Mouse (Mus musculus) MEL (cell line): ENCODE measurements around the gene Hps4. TPM values are rescaled to one million over a fixed set of nuclear protein-coding genes. Genes with fewer than 3 reads are reported as not detected.
"Not testable (repeated sequence)": the region's sequence is repeated elsewhere in the genome, so short reads cannot be mapped to it uniquely, and the experiment has no call there.

ENCODE experiments used
- DNase-seq: peaks from one replicate; pipeline ENCODE4 v3.0.0; 2011; ENCODE audit warnings: low read depth, low spot score
- H3K27ac ChIP-seq: 2 replicates; pipeline ENCODE4 v1.5.1; 2012; ENCODE audit warnings: low read depth, mild to moderate bottlenecking, control low read depth, low read length, moderate library complexity; ENCODE audit not compliant: control insufficient read depth
- H3K27me3 ChIP-seq, 2 experiments: fragments of 150-350 bp in 1 of 2; sonication (generic) in 1 of 2; 2 replicates each; pipeline ENCODE4 v1.6.1; 2012; ENCODE audit warnings: low read length in 2 of 2, mild to moderate bottlenecking in 2 of 2, improper control_type of control experiment in 1 of 2, moderate library complexity in 1 of 2; ENCODE audit not compliant: insufficient read depth in 2 of 2, control insufficient read depth in 1 of 2
- H3K36me3 ChIP-seq, 2 experiments: 2 replicates each; pipeline ENCODE4 v1.6.1; 2012 to 2014; ENCODE audit warnings: low read length in 2 of 2, improper control_type of control experiment in 1 of 2, inconsistent platforms in 1 of 2, mild to moderate bottlenecking in 1 of 2; ENCODE audit not compliant: insufficient read depth in 2 of 2, control insufficient read depth in 1 of 2
- H3K4me1 ChIP-seq, 2 experiments: fragments of 150-350 bp in 1 of 2; sonication (generic) in 1 of 2; 2 replicates each; pipeline ENCODE4 v1.6.1; 2012; ENCODE audit warnings: low read length in 2 of 2, improper control_type of control experiment in 1 of 2, mild to moderate bottlenecking in 1 of 2; ENCODE audit not compliant: insufficient read depth in 2 of 2, control insufficient read depth in 1 of 2
- H3K4me3 ChIP-seq, 2 experiments: fragments of 150-350 bp in 1 of 2; sonication (generic) in 1 of 2; 2 replicates each; pipeline ENCODE4 v1.5.1; 2012; ENCODE audit warnings: low read depth in 2 of 2, low read length in 2 of 2, mild to moderate bottlenecking in 2 of 2, moderate library complexity in 2 of 2, control low read depth in 1 of 2, improper control_type of control experiment in 1 of 2; ENCODE audit not compliant: control insufficient read depth in 1 of 2, insufficient read depth in 1 of 2
- H3K79me2 ChIP-seq: 2 replicates; pipeline ENCODE4 v1.6.1; 2012; ENCODE audit warnings: mild to moderate bottlenecking, low read length, moderate library complexity; ENCODE audit not compliant: control insufficient read depth, poor library complexity, insufficient read depth
- H3K9ac ChIP-seq: 2 replicates; pipeline ENCODE4 v1.6.1; 2012; ENCODE audit warnings: low read depth, mild to moderate bottlenecking, control low read depth, low read length, moderate library complexity; ENCODE audit not compliant: control insufficient read depth, poor library complexity, severe bottlenecking
- H3K9me3 ChIP-seq: fragments of 150-350 bp; sonication (generic); replicated peaks from 2 replicates; pipeline ENCODE4 v1.6.1; 2012; ENCODE audit warnings: mild to moderate bottlenecking, low read length, improper control_type of control experiment, moderate library complexity; ENCODE audit not compliant: insufficient read depth
- BHLHE40 ChIP-seq: IDR thresholded peaks from 2 replicates; pipeline ENCODE4 v1.6.1; 2012; ENCODE audit warnings: low read depth, mild to moderate bottlenecking, inconsistent platforms, low read length, improper control_type of control experiment, borderline replicate concordance
- CHD1 ChIP-seq: IDR thresholded peaks from 2 replicates; pipeline ENCODE4 v1.6.1; 2012; ENCODE audit warnings: low read depth, mild to moderate bottlenecking, inconsistent platforms, low read length, improper control_type of control experiment
- CHD2 ChIP-seq: IDR thresholded peaks from 2 replicates; pipeline ENCODE4 v1.6.1; 2011; ENCODE audit warnings: low read length, improper control_type of control experiment
- E2F4 ChIP-seq: IDR thresholded peaks from 2 replicates; pipeline ENCODE4 v1.6.1; 2011; ENCODE audit warnings: low read depth, low read length, improper control_type of control experiment, borderline replicate concordance
- ELF1 ChIP-seq: IDR thresholded peaks from 2 replicates; pipeline ENCODE4 v1.6.1; 2014; ENCODE audit warnings: low read depth, mild to moderate bottlenecking, inconsistent platforms, low read length, improper control_type of control experiment, moderate library complexity
- HCFC1 ChIP-seq: IDR thresholded peaks from 2 replicates; pipeline ENCODE4 v1.6.1; 2012; ENCODE audit warnings: low read depth, mild to moderate bottlenecking, inconsistent platforms, low read length, improper control_type of control experiment, moderate library complexity
- JUND ChIP-seq: IDR thresholded peaks from 2 replicates; pipeline ENCODE4 v1.6.1; 2011; ENCODE audit warnings: low read depth, mild to moderate bottlenecking, improper control_type of control experiment, low read length
- MAX ChIP-seq: IDR thresholded peaks from 2 replicates; pipeline ENCODE4 v1.6.1; 2011; ENCODE audit warnings: low read length, improper control_type of control experiment
- MEF2A ChIP-seq: IDR thresholded peaks from 2 replicates; pipeline ENCODE4 v1.6.1; 2014; ENCODE audit warnings: low read depth, mild to moderate bottlenecking, inconsistent platforms, low read length, improper control_type of control experiment; ENCODE audit not compliant: poor library complexity, insufficient replicate concordance, severe bottlenecking; ENCODE audit errors: extremely low read depth
- MXI1 ChIP-seq: IDR thresholded peaks from 2 replicates; pipeline ENCODE4 v1.6.1; 2011; ENCODE audit warnings: mild to moderate bottlenecking, low read depth, low read length, improper control_type of control experiment
- MYB ChIP-seq: IDR thresholded peaks from 2 replicates; pipeline ENCODE4 v1.6.1; 2011; ENCODE audit warnings: mild to moderate bottlenecking, low read depth, low read length, improper control_type of control experiment
- NELFE ChIP-seq: IDR thresholded peaks from 2 replicates; pipeline ENCODE4 v1.6.1; 2011; ENCODE audit warnings: low read depth, low read length, improper control_type of control experiment
- NRF1 ChIP-seq: IDR thresholded peaks from 2 replicates; pipeline ENCODE4 v1.6.1; 2014; ENCODE audit warnings: low read depth, mild to moderate bottlenecking, inconsistent platforms, low read length, improper control_type of control experiment, moderate library complexity; ENCODE audit not compliant: poor library complexity, insufficient read depth, severe bottlenecking
- POLR2AphosphoS2 ChIP-seq: IDR thresholded peaks from 2 replicates; pipeline ENCODE4 v1.6.1; 2011; ENCODE audit warnings: low read length, improper control_type of control experiment
- RAD21 ChIP-seq: IDR thresholded peaks from 2 replicates; pipeline ENCODE4 v1.6.1; 2011; ENCODE audit warnings: mild to moderate bottlenecking, low read depth, low read length, improper control_type of control experiment
- RCOR1 ChIP-seq: IDR thresholded peaks from 2 replicates; pipeline ENCODE4 v1.6.1; 2012; ENCODE audit warnings: low read depth, mild to moderate bottlenecking, inconsistent platforms, low read length, improper control_type of control experiment
- SIN3A ChIP-seq: IDR thresholded peaks from 2 replicates; pipeline ENCODE4 v1.6.1; 2012; ENCODE audit warnings: low read length, improper control_type of control experiment, inconsistent platforms
- SMC3 ChIP-seq: IDR thresholded peaks from 2 replicates; pipeline ENCODE4 v1.6.1; 2011; ENCODE audit warnings: low read depth, low read length, improper control_type of control experiment
- TBP ChIP-seq: IDR thresholded peaks from 2 replicates; pipeline ENCODE4 v1.8.0; 2011; ENCODE audit warnings: low read depth, low read length, improper control_type of control experiment
- TCF12 ChIP-seq: IDR thresholded peaks from 2 replicates; pipeline ENCODE4 v1.6.1; 2014; ENCODE audit warnings: low read depth, mild to moderate bottlenecking, inconsistent platforms, low read length, improper control_type of control experiment, moderate library complexity
- UBTF ChIP-seq: IDR thresholded peaks from 2 replicates; pipeline ENCODE4 v1.6.1; 2012; ENCODE audit warnings: low read depth, mild to moderate bottlenecking, inconsistent platforms, low read length, improper control_type of control experiment, moderate library complexity, borderline replicate concordance; ENCODE audit not compliant: insufficient read depth
- USF1 ChIP-seq: IDR thresholded peaks from 2 replicates; pipeline ENCODE4 v1.6.1; 2014; ENCODE audit warnings: low read depth, mild to moderate bottlenecking, inconsistent platforms, low read length, improper control_type of control experiment, moderate library complexity
- ZC3H11A ChIP-seq: IDR thresholded peaks from 2 replicates; pipeline ENCODE4 v1.6.1; 2012; ENCODE audit warnings: low read depth, mild to moderate bottlenecking, inconsistent platforms, low read length, improper control_type of control experiment
- ZKSCAN1 ChIP-seq: IDR thresholded peaks from 2 replicates; pipeline ENCODE4 v1.6.1; 2012; ENCODE audit warnings: low read depth, mild to moderate bottlenecking, inconsistent platforms, low read length, improper control_type of control experiment, moderate library complexity
- polyA plus RNA-seq, 2 experiments: library from polyadenylated mRNA; stranded (reverse) in 1 of 2; unstranded in 1 of 2; fragments of >175 nt in 1 of 2; fragments of >200 nt in 1 of 2; gene quantifications; 2 replicates each; pipeline versions ENCODE4 v1.2.1 to v1.2.4; 2012; ENCODE audit warnings: low replicate concordance in 2 of 2, low read depth in 1 of 2; ENCODE audit not compliant: insufficient read length in 2 of 2, insufficient read depth in 1 of 2, missing spikeins in 1 of 2
- total RNA-seq: library from RNA; depleted of rRNA; stranded (reverse); fragments of 300-350 nt; gene quantifications from 2 replicates; pipeline ENCODE4 v1.2.3, GENCODE M21; 2012

The Hps4 gene
- total and polyA plus RNA-seq, 3 experiments, result 37.1 to 41.7 TPM; not detected in 1

GRCm38 (mm10) chr5:112411072-112411471, 68.2 kb downstream of the Hps4 start:
- no peaks in the 10 kb centered on the region for H3K36me3 ChIP-seq
- no peaks in the 10 kb centered on the region for H3K79me2 ChIP-seq
- no peaks in the 10 kb centered on the region for H3K9me3 ChIP-seq
- H3K4me3 ChIP-seq, result no peak overlapping the region
- no peak overlapping the region for H3K27ac ChIP-seq
- no peaks in the 10 kb centered on the region for H3K4me1 ChIP-seq
- TF ChIP-seq POLR2AphosphoS2 (no peak), ELF1 (no peak), MEF2A (no peak), NELFE (no peak), MXI1 (no peak), TBP (no peak), USF1 (no peak), SIN3A (no peak), RCOR1 (no peak), UBTF (no peak), ZC3H11A (no peak), BHLHE40 (no peak), MYB (no peak), MAX (no peak), ZKSCAN1 (no peak), CHD1 (no peak), TCF12 (no peak), HCFC1 (no peak)
- H3K27me3 ChIP-seq, result no peaks in the 10 kb centered on the region
- no peak overlapping the region for H3K9ac ChIP-seq
- DNase-seq, result no peak

GRCm38 (mm10) chr5:112411514-112412335, 68.8 kb downstream of the Hps4 start:
- no peaks in the 10 kb centered on the region for H3K27me3 ChIP-seq

GRCm38 (mm10) chr5:112412781-112413180, 69.9 kb downstream of the Hps4 start:
- H3K27me3 ChIP-seq, H3K4me1 ChIP-seq, H3K79me2 ChIP-seq, DNase-seq, H3K36me3 ChIP-seq, H3K27ac ChIP-seq, H3K9ac ChIP-seq, H3K4me3 ChIP-seq, H3K9me3 ChIP-seq: not testable (repeated sequence)

More at GRCm38 (mm10) chr5:112411514-112412335, 68.8 kb downstream of the Hps4 start:
- H3K27ac ChIP-seq, result no peak overlapping the region
- no peak overlapping the region for H3K4me3 ChIP-seq
- no peaks in the 10 kb centered on the region for H3K36me3 ChIP-seq
- H3K9ac ChIP-seq, result no peak overlapping the region
- H3K9me3 ChIP-seq, result no peaks in the 10 kb centered on the region
- no peak for DNase-seq
- TF ChIP-seq TCF12, result no peak
- TF ChIP-seq SIN3A, result no peak
- TF ChIP-seq NRF1, result no peak
- no peak for TF ChIP-seq POLR2AphosphoS2
- TF ChIP-seq SMC3, result no peak
- TF ChIP-seq MXI1, result no peak
- TF ChIP-seq JUND, result no peak
- no peak for TF ChIP-seq RAD21
- TF ChIP-seq RCOR1, result no peak
- TF ChIP-seq CHD2, result no peak
- TF ChIP-seq ZKSCAN1, result no peak
- TF ChIP-seq E2F4, result no peak
- no peak for TF ChIP-seq CHD1
- no peak for TF ChIP-seq HCFC1
- H3K4me1 ChIP-seq, result no peaks in the 10 kb centered on the region
- no peaks in the 10 kb centered on the region for H3K79me2 ChIP-seq
